Mouse (Mus musculus): Measurements from ENCODE around the gene Cblc.

Cblc gene

GRCm38 (mm10) chr7:19783630-19784029 lies 13.0 kb downstream of the Cblc start:
- DNase-seq (ENCODE audit: extremely low read depth, low read depth) = no peak

- DNase-seq (ENCODE audit: extremely low read depth, low read depth) = no peak
Observed at GRCm38 (mm10) chr7:19782645-19783044, 14.0 kb downstream of the Cblc start.

GRCm38 (mm10) chr7:19781741-19782140 lies 14.9 kb downstream of the Cblc start:
- DNase-seq (ENCODE audit: extremely low read depth, low read depth) = no peak

GRCm38 (mm10) chr7:19779903-19780302 lies 16.7 kb downstream of the Cblc start:
- no peak for DNase-seq (ENCODE audit: extremely low read depth, low read depth)

GRCm38 (mm10) chr7:19778645-19779044 lies 18.0 kb downstream of the Cblc start:
- no peak for DNase-seq (ENCODE audit: extremely low read depth, low read depth)

GRCm38 (mm10) chr7:19777049-19777723 lies 19.4 kb downstream of the Cblc start:
- no peak for DNase-seq (ENCODE audit: extremely low read depth, low read depth)

- DNase-seq (ENCODE audit: extremely low read depth, low read depth) = no peak
Observed at GRCm38 (mm10) chr7:19771682-19772081, 24.9 kb downstream of the Cblc start.

- DNase-seq (ENCODE audit: extremely low read depth, low read depth) = no peak
Observed at GRCm38 (mm10) chr7:19770984-19771391, 25.6 kb downstream of the Cblc start, which contains the start of gene Bcam. Gene Bcam (minus strand): TSS chr7:19771016.

GRCm38 (mm10) chr7:19770375-19770754 lies 26.2 kb downstream of the Cblc start:
- no peak for DNase-seq (ENCODE audit: extremely low read depth, low read depth)

GRCm38 (mm10) chr7:19769434-19770374 lies 26.9 kb downstream of the Cblc start:
- DNase-seq (ENCODE audit: extremely low read depth, low read depth) = no peak

GRCm38 (mm10) chr7:19769001-19769400 lies 27.6 kb downstream of the Cblc start:
- DNase-seq (ENCODE audit: extremely low read depth, low read depth) = no peak

- no peak for DNase-seq (ENCODE audit: extremely low read depth, low read depth)
Observed at GRCm38 (mm10) chr7:19768251-19768650, 28.4 kb downstream of the Cblc start.

- no peak for DNase-seq (ENCODE audit: extremely low read depth, low read depth)
Observed at GRCm38 (mm10) chr7:19764581-19764980, 32.0 kb downstream of the Cblc start.

GRCm38 (mm10) chr7:19763829-19764477 lies 32.7 kb downstream of the Cblc start:
- DNase-seq (ENCODE audit: extremely low read depth, low read depth) = no peak

- DNase-seq (ENCODE audit: extremely low read depth, low read depth) = no peak
Observed at GRCm38 (mm10) chr7:19762283-19762682, 34.3 kb downstream of the Cblc start.

- no peak for DNase-seq (ENCODE audit: extremely low read depth, low read depth)
Observed at GRCm38 (mm10) chr7:19760021-19760420, 36.6 kb downstream of the Cblc start.

GRCm38 (mm10) chr7:19758623-19759022 lies 38.0 kb downstream of the Cblc start:
- DNase-seq (ENCODE audit: extremely low read depth, low read depth) = no peak

- DNase-seq (ENCODE audit: extremely low read depth, low read depth) = no peak
Observed at GRCm38 (mm10) chr7:19755851-19756786, 40.5 kb downstream of the Cblc start.

- DNase-seq (ENCODE audit: extremely low read depth, low read depth) = no peak
Observed at GRCm38 (mm10) chr7:19755008-19755407, 41.6 kb downstream of the Cblc start.

- no peak for DNase-seq (ENCODE audit: extremely low read depth, low read depth)
Observed at GRCm38 (mm10) chr7:19754065-19754464, 42.5 kb downstream of the Cblc start.

GRCm38 (mm10) chr7:19753587-19753986 lies 43.0 kb downstream of the Cblc start:
- no peak for DNase-seq (ENCODE audit: extremely low read depth, low read depth)
